Mouse (Mus musculus) lung, embryonic 15.5 days (tissue): ENCODE data around the gene Alcam. TPM values are rescaled to one million over a fixed set of nuclear protein-coding genes. Genes with fewer than 3 reads are reported as not detected.

Source experiments
- ATAC-seq: fragments of 200-750 bp; cut with Nextera tagmentation; 2 replicates; pipeline ENCODE4 v1.8.0; 2017; ENCODE audit warnings: moderate number of reproducible peaks, borderline replicate concordance; ENCODE audit not compliant: low FRiP score, low TSS enrichment; ENCODE audit errors: extremely low read depth
- H3K27ac ChIP-seq: fragments of 300-500 bp; sonication (generic); 2 replicates; pipeline ENCODE4 v1.5.1; 2015; ENCODE audit warnings: moderate library complexity, mild to moderate bottlenecking, inconsistent platforms
- H3K27me3 ChIP-seq: fragments of 300-500 bp; sonication (generic); 2 replicates; pipeline ENCODE4 v1.6.1; 2015; ENCODE audit warnings: inconsistent platforms
- H3K36me3 ChIP-seq: fragments of 300-500 bp; sonication (generic); 2 replicates; pipeline ENCODE4 v1.6.1; 2015; ENCODE audit warnings: inconsistent platforms
- H3K4me1 ChIP-seq: fragments of 300-500 bp; sonication (generic); 2 replicates; pipeline ENCODE4 v1.6.1; 2015; ENCODE audit warnings: inconsistent platforms
- H3K4me2 ChIP-seq: fragments of 300-500 bp; sonication (generic); 2 replicates; pipeline ENCODE4 v1.6.1; 2015; ENCODE audit warnings: inconsistent platforms, mild to moderate bottlenecking, moderate library complexity
- H3K4me3 ChIP-seq: fragments of 300-500 bp; sonication (generic); 2 replicates; pipeline ENCODE4 v1.5.1; 2015; ENCODE audit warnings: mild to moderate bottlenecking, inconsistent platforms
- H3K9ac ChIP-seq: fragments of 300-500 bp; sonication (generic); 2 replicates; pipeline ENCODE4 v1.6.1; 2015; ENCODE audit warnings: inconsistent platforms
- H3K9me3 ChIP-seq: fragments of 300-500 bp; sonication (generic); 2 replicates; pipeline ENCODE4 v1.6.1; 2016; ENCODE audit warnings: inconsistent platforms
- WGBS: fragments of 180-500 bp; shearing (Covaris S2); methylation state at CpG from one replicate; pipeline ENCODE4 v1.1.7; 2015; 5-methylcytosine and 5-hydroxymethylcytosine counted together
- polyA plus RNA-seq: library from polyadenylated mRNA; unstranded; fragments of >200 nt; fragmentation: Nextera tagmentation; extraction: Ambion mirVana; gene quantifications from 2 replicates; pipeline ENCODE4 v1.2.1, GENCODE M21; 2015

Gene Alcam
- polyA plus RNA-seq, 1 experiment from 2014 or later: 31.0 TPM

- Histone ChIP-seq H3K4me1 (peaks cover 16% of the 10 kb centered on the region), H3K27ac (peak overlapping the region; percentile 50), H3K9me3 (no peaks in the 10 kb centered on the region), H3K27me3 (no peaks in the 10 kb centered on the region), H3K36me3 (no peaks in the 10 kb centered on the region), H3K4me2 (no peak overlapping the region), H3K9ac (no peak overlapping the region), H3K4me3 (no peak overlapping the region)
- 34% methylated on average over 6 of the region's 6 CpGs for WGBS
- ATAC-seq: no peak
Measured at GRCm38 (mm10) chr16:52439007-52439406, 14.9 kb downstream of the Alcam start.

DNA sequence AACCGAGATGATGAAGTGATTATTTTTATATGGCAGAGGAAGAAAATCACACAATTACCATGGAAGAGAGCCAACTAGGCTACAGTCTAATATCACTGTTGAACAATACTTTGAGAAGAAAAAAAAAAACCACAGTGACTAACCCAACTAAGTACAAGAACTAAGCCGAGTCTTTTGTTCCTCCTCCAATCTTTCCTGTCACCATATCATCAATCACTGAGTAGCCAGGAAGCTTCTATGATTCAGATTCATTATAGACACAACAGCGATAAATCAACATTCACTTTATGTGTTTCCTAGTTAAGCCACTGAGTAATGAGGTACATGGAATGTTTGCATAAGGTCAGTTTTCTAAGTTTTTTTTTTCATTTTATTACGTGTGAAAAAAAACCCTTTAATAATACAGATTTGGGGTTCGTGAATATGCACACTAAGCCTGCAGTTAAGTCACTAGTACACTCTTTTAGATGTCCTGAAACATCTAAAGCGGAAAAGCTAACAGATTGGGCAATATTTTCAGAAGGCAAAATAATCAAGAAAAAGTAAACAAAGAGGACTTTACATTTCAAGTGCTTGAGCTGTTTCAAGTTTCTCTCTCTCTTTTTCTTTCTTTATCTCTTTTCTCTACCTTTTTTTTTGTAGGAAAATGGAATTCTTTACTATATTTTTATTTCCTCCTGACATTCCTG is 15.5 kb downstream of the Alcam start:
- no peak overlapping the region for H3K4me3 ChIP-seq
- 0 out of 2 replicates have a peak overlapping the region, but pooled peaks have one; percentile 3 for H3K4me2 ChIP-seq
- no peaks in the 10 kb centered on the region for H3K27me3 ChIP-seq
- H3K4me1 ChIP-seq: peaks cover 16% of the 10 kb centered on the region
- H3K9me3 ChIP-seq: no peaks in the 10 kb centered on the region
- peak; percentile 69 for ATAC-seq
- no peak overlapping the region for H3K9ac ChIP-seq
- 10% methylated on average over 6 of the region's 6 CpGs for WGBS
- H3K36me3 ChIP-seq: no peaks in the 10 kb centered on the region
- peak overlapping the region; percentile 50 for H3K27ac ChIP-seq

GRCm38 (mm10) chr16:52433189-52433588 is 20.7 kb downstream of the Alcam start:
- Histone ChIP-seq H3K36me3 (no peaks in the 10 kb centered on the region), H3K27me3 (no peaks in the 10 kb centered on the region), H3K9ac (no peak overlapping the region), H3K27ac (peak overlapping the region; percentile 42; the same call in 1 of the 2 replicates), H3K9me3 (no peaks in the 10 kb centered on the region), H3K4me2 (no peak overlapping the region), H3K4me1 (peaks cover 9% of the 10 kb centered on the region; the same call in 1 of the 2 replicates), H3K4me3 (no peak overlapping the region)
- WGBS: 36% methylated on average over 11 of the region's 11 CpGs
- ATAC-seq: no peak

- Histone ChIP-seq H3K9ac (no peak overlapping the region), H3K27ac (no peak overlapping the region), H3K36me3 (no peaks in the 10 kb centered on the region), H3K4me3 (no peak overlapping the region), H3K27me3 (no peaks in the 10 kb centered on the region), H3K4me1 (peaks cover 5% of the 10 kb centered on the region; the same call in 1 of the 2 replicates), H3K9me3 (no peaks in the 10 kb centered on the region), H3K4me2 (no peak overlapping the region)
- WGBS: 51% methylated on average over 1 of the region's 1 CpGs
- no peak for ATAC-seq
Measured at GRCm38 (mm10) chr16:52432072-52432471, 21.8 kb downstream of the Alcam start.

GRCm38 (mm10) chr16:52431590-52431989 is 22.3 kb downstream of the Alcam start:
- H3K4me3 ChIP-seq: no peak overlapping the region
- no peak for ATAC-seq
- no peaks in the 10 kb centered on the region for H3K36me3 ChIP-seq
- peaks cover 5% of the 10 kb centered on the region; the same call in 1 of the 2 replicates for H3K4me1 ChIP-seq
- no peak overlapping the region for H3K4me2 ChIP-seq
- WGBS: 70% methylated on average over 2 of the region's 2 CpGs
- no peak overlapping the region for H3K27ac ChIP-seq
- H3K9ac ChIP-seq: no peak overlapping the region
- no peaks in the 10 kb centered on the region for H3K9me3 ChIP-seq
- H3K27me3 ChIP-seq: no peaks in the 10 kb centered on the region

GRCm38 (mm10) chr16:52430073-52430472 is 23.8 kb downstream of the Alcam start:
- WGBS: 78% methylated on average over 3 of the region's 3 CpGs
- ATAC-seq: no peak
- peaks cover 5% of the 10 kb centered on the region; the same call in 1 of the 2 replicates for H3K4me1 ChIP-seq
- no peak overlapping the region for H3K4me2 ChIP-seq
- H3K4me3 ChIP-seq: no peak overlapping the region
- no peaks in the 10 kb centered on the region for H3K36me3 ChIP-seq
- H3K27ac ChIP-seq: no peak overlapping the region
- H3K9ac ChIP-seq: no peak overlapping the region
- no peaks in the 10 kb centered on the region for H3K27me3 ChIP-seq
- H3K9me3 ChIP-seq: no peaks in the 10 kb centered on the region

DNA sequence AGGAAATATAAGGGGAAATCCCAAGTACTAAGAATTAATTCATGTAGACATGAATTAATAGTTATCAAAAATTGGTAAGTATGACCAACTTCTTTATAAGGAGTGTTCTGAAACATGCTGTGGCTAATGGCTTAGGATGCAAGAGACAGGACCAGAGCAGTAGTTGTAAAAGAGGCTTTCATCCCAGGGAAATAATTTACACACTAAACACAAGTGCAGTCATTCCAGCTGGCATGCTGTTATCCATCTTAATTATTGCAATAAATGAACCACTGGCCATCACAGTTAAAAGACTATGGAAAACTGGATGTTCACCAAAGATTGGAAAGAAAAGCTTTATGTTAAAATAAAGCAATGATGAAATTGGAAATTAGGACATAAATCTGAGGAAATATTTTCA is 24.2 kb downstream of the Alcam start:
- no peak for ATAC-seq

DNA sequence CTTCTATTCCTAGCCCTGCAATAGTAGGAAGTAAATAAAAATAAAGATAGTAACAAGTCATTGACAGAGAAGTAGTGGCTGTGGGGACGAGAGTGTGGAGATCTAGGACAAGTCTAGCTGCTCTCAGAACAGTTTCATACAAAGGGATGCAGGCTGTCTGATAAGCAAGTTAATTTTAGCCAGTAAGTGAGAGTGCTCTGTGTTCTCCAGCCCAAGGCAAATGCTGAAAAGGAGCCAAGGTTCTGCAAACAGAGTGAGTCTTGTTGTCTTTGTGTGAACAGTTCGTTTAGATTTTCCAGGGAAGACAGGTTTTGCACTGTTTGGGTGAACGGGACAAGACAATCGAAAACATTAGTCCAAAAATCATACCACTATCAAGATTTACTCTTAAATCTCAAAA is 25.4 kb downstream of the Alcam start:
- Histone ChIP-seq H3K9ac (no peak overlapping the region), H3K27ac (no peak overlapping the region), H3K27me3 (no peaks in the 10 kb centered on the region), H3K4me3 (no peak overlapping the region), H3K4me1 (peaks cover 4% of the 10 kb centered on the region; the same call in 1 of the 2 replicates), H3K9me3 (no peaks in the 10 kb centered on the region), H3K4me2 (no peak overlapping the region), H3K36me3 (no peaks in the 10 kb centered on the region)
- no peak for ATAC-seq
- 32% methylated on average over 4 of the region's 4 CpGs for WGBS

More for the DNA sequence above, 24.2 kb downstream of the Alcam start:
- Histone ChIP-seq H3K27me3 (no peaks in the 10 kb centered on the region), H3K9ac (no peak overlapping the region), H3K4me3 (no peak overlapping the region), H3K4me1 (peaks cover 5% of the 10 kb centered on the region; the same call in 1 of the 2 replicates), H3K9me3 (no peaks in the 10 kb centered on the region), H3K27ac (no peak overlapping the region), H3K36me3 (no peaks in the 10 kb centered on the region), H3K4me2 (no peak overlapping the region)

- H3K4me2 ChIP-seq: no peak overlapping the region
- ATAC-seq: no peak
- 51% methylated on average over 5 of the region's 5 CpGs for WGBS
- no peaks in the 10 kb centered on the region for H3K4me1 ChIP-seq
- H3K9ac ChIP-seq: no peak overlapping the region
- H3K4me3 ChIP-seq: no peak overlapping the region
- H3K27ac ChIP-seq: no peak overlapping the region
- no peaks in the 10 kb centered on the region for H3K9me3 ChIP-seq
- no peaks in the 10 kb centered on the region for H3K36me3 ChIP-seq
- H3K27me3 ChIP-seq: no peaks in the 10 kb centered on the region
Measured at GRCm38 (mm10) chr16:52418568-52419158, 35.2 kb downstream of the Alcam start.

DNA sequence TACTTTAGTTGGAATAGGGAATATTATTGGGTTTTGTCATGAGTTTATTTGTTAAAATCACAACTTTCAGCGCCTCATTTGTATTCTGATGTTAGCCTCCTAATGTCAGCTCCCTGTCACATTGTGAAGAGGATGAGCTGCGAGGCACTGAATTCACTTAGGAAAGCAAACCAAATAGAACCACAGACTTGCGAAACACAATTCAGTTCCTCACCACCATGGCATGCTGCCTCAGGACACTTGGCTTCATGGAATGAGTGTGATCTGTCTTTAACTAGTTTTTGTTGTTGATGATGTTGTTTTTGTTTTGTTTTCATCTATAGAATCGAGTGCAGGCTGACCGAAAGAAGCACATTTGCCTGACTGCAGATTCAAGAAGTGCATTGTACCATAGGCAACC is 35.9 kb downstream of the Alcam start:
- ATAC-seq: no peak
- 56% methylated on average over 5 of the region's 5 CpGs for WGBS
- Histone ChIP-seq H3K4me1 (no peaks in the 10 kb centered on the region), H3K4me3 (no peak overlapping the region), H3K4me2 (no peak overlapping the region), H3K9me3 (no peaks in the 10 kb centered on the region), H3K9ac (no peak overlapping the region), H3K27ac (no peak overlapping the region), H3K36me3 (no peaks in the 10 kb centered on the region), H3K27me3 (no peaks in the 10 kb centered on the region)

DNA sequence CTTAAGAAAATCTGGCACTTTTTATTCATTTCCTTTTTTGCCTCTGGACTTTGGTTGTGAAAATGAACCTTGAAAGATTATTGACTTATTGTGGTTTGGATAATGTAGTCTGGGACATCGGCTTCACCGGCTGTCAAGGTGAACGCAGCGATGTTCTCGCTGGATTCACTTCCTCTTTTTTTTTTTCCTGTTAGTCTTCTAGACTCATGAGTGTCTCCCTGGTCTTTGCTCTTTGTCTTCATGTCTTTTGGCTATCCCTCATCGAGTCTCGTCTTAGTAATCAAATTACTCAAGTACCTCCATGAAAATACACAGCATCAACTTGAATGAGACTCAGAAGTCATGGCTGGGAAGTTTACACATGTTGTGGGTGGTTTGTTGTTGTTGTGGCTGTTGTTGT is 36.7 kb downstream of the Alcam start:
- Histone ChIP-seq H3K4me3 (no peak overlapping the region), H3K27ac (no peak overlapping the region), H3K36me3 (no peaks in the 10 kb centered on the region), H3K4me2 (no peak overlapping the region), H3K27me3 (no peaks in the 10 kb centered on the region), H3K9ac (no peak overlapping the region), H3K4me1 (no peaks in the 10 kb centered on the region), H3K9me3 (no peaks in the 10 kb centered on the region)
- ATAC-seq: no peak
- 88% methylated on average over 7 of the region's 7 CpGs for WGBS

GRCm38 (mm10) chr16:52413714-52414113 is 40.2 kb downstream of the Alcam start:
- WGBS: 60% methylated on average over 3 of the region's 3 CpGs

More at GRCm38 (mm10) chr16:52413714-52414113, 40.2 kb downstream of the Alcam start:
- no peaks in the 10 kb centered on the region for H3K9me3 ChIP-seq
- H3K4me1 ChIP-seq: no peaks in the 10 kb centered on the region
- H3K27ac ChIP-seq: no peak overlapping the region
- no peaks in the 10 kb centered on the region for H3K36me3 ChIP-seq
- H3K27me3 ChIP-seq: no peaks in the 10 kb centered on the region
- no peak overlapping the region for H3K4me3 ChIP-seq
- H3K9ac ChIP-seq: no peak overlapping the region
- H3K4me2 ChIP-seq: no peak overlapping the region
- no peak for ATAC-seq
